Mouse (Mus musculus): ENCODE data around the gene Vmn2r39. TPM values are rescaled to one million over a fixed set of nuclear protein-coding genes. Genes with fewer than 3 reads are reported as not detected.
"Not testable (repeated sequence)": the region's sequence is repeated elsewhere in the genome, so short reads cannot be mapped to it uniquely, and the experiment has no call there.

The Vmn2r39 gene
- not detected for polyA plus RNA-seq (2021)

DNA sequence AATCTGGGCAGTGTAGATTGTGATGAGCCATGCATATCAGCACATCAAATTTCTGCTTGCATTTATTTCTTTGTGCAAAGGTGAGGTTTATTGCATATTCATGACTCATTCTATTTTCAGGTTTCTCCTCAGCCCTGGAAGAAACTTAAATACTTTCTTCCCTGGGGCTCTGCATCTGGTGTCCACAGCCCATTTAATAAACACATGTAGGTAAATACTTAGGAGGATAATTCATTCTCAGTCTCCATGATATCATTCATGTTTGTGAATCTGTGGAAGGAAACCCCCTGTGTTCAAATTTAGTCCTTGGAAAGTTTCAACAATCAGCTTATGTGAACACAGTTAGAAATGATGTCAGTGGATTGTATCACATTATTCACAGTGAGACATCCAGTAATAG, at the start of gene Vmn2r39:
Gene Vmn2r39 (minus strand): TSS at position 101 of the 400 bp plus-strand sequence.
- ATAC-seq, CTCF ChIA-PET: not testable (repeated sequence)

DNA sequence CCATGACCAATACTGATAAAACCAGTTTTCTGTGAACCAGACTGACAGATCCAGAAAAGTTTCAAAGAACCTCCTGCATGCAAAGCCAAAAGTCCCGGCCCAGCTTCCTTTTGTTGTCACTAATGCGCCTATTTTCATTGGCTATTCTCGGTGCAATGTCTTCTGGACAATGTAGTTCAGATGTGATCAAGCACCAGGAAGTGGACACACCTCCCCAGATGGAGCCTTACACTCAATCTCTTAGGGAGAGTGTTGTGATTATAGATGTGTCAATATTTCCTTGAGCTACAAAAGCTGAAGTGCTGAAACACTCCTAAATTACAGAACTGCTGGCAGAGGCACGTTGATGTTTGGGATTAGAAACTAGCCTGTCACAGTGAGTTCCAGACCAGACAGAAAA, 34.8 kb upstream of the Vmn2r39 start:
- in situ Hi-C loops (cut with MboI; ENCODE audit: low pct_unique_long_range_greater_than_20kb); POLR2A ChIA-PET; DNase-seq (ENCODE audit: low read depth, low spot score); CTCF ChIA-PET; H3K27me3 ChIP-seq; ATAC-seq: not testable (repeated sequence)

More for the DNA sequence above, at the start of gene Vmn2r39:
- POLR2A ChIA-PET; DNase-seq (ENCODE audit: low read depth, low spot score); H3K27me3 ChIP-seq; in situ Hi-C loops (cut with MboI; ENCODE audit: low pct_unique_long_range_greater_than_20kb): not testable (repeated sequence)

Other genes starting within 250 kb of the Vmn2r39 start
- gene Vmn2r40, start 99.4 kb downstream of the Vmn2r39 start, polyA plus RNA-seq (2021): not detected
- not detected for gene Vmn2r38, start 67.1 kb upstream of the Vmn2r39 start, polyA plus RNA-seq (2021)
- gene Vmn2r37, start 192.9 kb upstream of the Vmn2r39 start, polyA plus RNA-seq (2021): not detected